Mouse (Mus musculus) liver, adult 2 months (tissue): ENCODE data around the gene Cmip. TPM values are rescaled to one million over a fixed set of nuclear protein-coding genes. Genes with fewer than 3 reads are reported as not detected.
A peak's percentile ranks its signal among the peaks of the same experiment; 100 is the strongest.

ENCODE experiments used
- DNase-seq: peaks from one replicate; pipeline ENCODE4 v3.0.0-alpha.2; 2011; ENCODE audit warnings: low read depth, low spot score; ENCODE audit errors: extremely low read depth
- H3K27ac ChIP-seq: fragments of 200-500 bp; replicated peaks from 2 replicates; pipeline ENCODE4 v1.5.1; 2012; ENCODE audit warnings: low read depth, mild to moderate bottlenecking, control low read depth, inconsistent platforms, low read length; ENCODE audit not compliant: insufficient read depth
- H3K27me3 ChIP-seq: fragments of 200-500 bp; 2 replicates; pipeline ENCODE4 v1.6.1; 2012; ENCODE audit warnings: mild to moderate bottlenecking, moderate library complexity, low read length, inconsistent platforms; ENCODE audit not compliant: control insufficient read depth, insufficient read depth
- H3K36me3 ChIP-seq: fragments of 200-500 bp; 2 replicates; pipeline ENCODE4 v1.6.1; 2012; ENCODE audit warnings: low read length, inconsistent platforms; ENCODE audit not compliant: control insufficient read depth, insufficient read depth
- H3K4me1 ChIP-seq: fragments of 200-500 bp; 2 replicates; pipeline ENCODE4 v1.6.1; 2011; ENCODE audit warnings: low read length; ENCODE audit not compliant: control insufficient read depth, insufficient read depth
- H3K4me3 ChIP-seq: fragments of 200-500 bp; 2 replicates; pipeline ENCODE4 v1.5.1; 2011; ENCODE audit warnings: low read depth, mild to moderate bottlenecking, control low read depth, low read length, moderate library complexity; ENCODE audit not compliant: insufficient read depth
- H3K79me2 ChIP-seq: fragments of 200-500 bp; 2 replicates; pipeline ENCODE4 v1.6.1; 2012; ENCODE audit warnings: inconsistent platforms, mild to moderate bottlenecking, low read length, moderate library complexity; ENCODE audit not compliant: control insufficient read depth, insufficient read depth
- H3K9ac ChIP-seq: fragments of 200-500 bp; 2 replicates; pipeline ENCODE4 v1.6.1; 2012; ENCODE audit warnings: low read depth, mild to moderate bottlenecking, control low read depth, inconsistent platforms, low read length
- CTCF ChIP-seq: fragments of 200-500 bp; IDR thresholded peaks from 2 replicates; pipeline ENCODE4 v1.5.1; 2011; ENCODE audit warnings: low read depth, low read length, control low read depth
- POLR2A ChIP-seq: fragments of 200-500 bp; IDR thresholded peaks from 2 replicates; pipeline ENCODE4 v1.6.1; 2011; ENCODE audit warnings: low read length, control low read depth; ENCODE audit not compliant: insufficient read depth; ENCODE audit errors: extremely low read depth
- WGBS: fragments of 180-500 bp; shearing (Covaris S2); methylation state at CpG from one replicate; pipeline ENCODE4 v1.1.7; 2018; 5-methylcytosine and 5-hydroxymethylcytosine counted together
- polyA plus RNA-seq: library from polyadenylated mRNA; depleted of rRNA; stranded (reverse); fragments of >200 nt; gene quantifications from 2 replicates; pipeline ENCODE4 v1.2.3, GENCODE M21; 2012
- total RNA-seq: library from RNA; depleted of rRNA; stranded (reverse); fragments of >200 nt; gene quantifications from 2 replicates; pipeline ENCODE4 v1.2.3, GENCODE M21; 2014

Cmip gene
- total and polyA plus RNA-seq, 2 experiments = 8.8 to 21.0 TPM

GRCm38 (mm10) chr8:117309653-117310274 lies 52.9 kb downstream of the Cmip start:
- no peak overlapping the region for H3K4me3 ChIP-seq
- no peak overlapping the region for H3K27ac ChIP-seq
- no peak for TF ChIP-seq POLR2A
- no peak for TF ChIP-seq CTCF
- no peak for DNase-seq
- peaks cover 28% of the 10 kb centered on the region for H3K4me1 ChIP-seq
- H3K36me3 ChIP-seq = no peaks in the 10 kb centered on the region
- WGBS = 82% methylated on average over 12 of the region's 12 CpGs
- no peak overlapping the region for H3K9ac ChIP-seq
- peaks cover 56% of the 10 kb centered on the region for H3K79me2 ChIP-seq
- H3K27me3 ChIP-seq = no peaks in the 10 kb centered on the region

GRCm38 (mm10) chr8:117310961-117311561 lies 54.2 kb downstream of the Cmip start:
- Histone ChIP-seq H3K27ac (no peak overlapping the region), H3K4me1 (peaks cover 29% of the 10 kb centered on the region), H3K27me3 (no peaks in the 10 kb centered on the region), H3K9ac (no peak overlapping the region), H3K4me3 (no peak overlapping the region), H3K79me2 (peaks cover 60% of the 10 kb centered on the region), H3K36me3 (no peaks in the 10 kb centered on the region)
- TF ChIP-seq POLR2A = no peak
- no peak for TF ChIP-seq CTCF
- no peak for DNase-seq
- whole genome bisulfite sequencing = 80% methylated on average over 8 of the region's 8 CpGs

GRCm38 (mm10) chr8:117314308-117314953 lies 57.6 kb downstream of the Cmip start:
- DNase-seq = peak; percentile 50
- Histone ChIP-seq H3K27ac (no peak overlapping the region), H3K79me2 (peaks cover 60% of the 10 kb centered on the region; the same call in 1 of the 2 replicates), H3K27me3 (no peaks in the 10 kb centered on the region), H3K4me1 (peaks cover 21% of the 10 kb centered on the region), H3K4me3 (no peak overlapping the region), H3K9ac (no peak overlapping the region), H3K36me3 (no peaks in the 10 kb centered on the region)
- 28% methylated on average over 8 of the region's 8 CpGs for WGBS
- TF ChIP-seq CTCF = no peak
- TF ChIP-seq POLR2A = no peak

GRCm38 (mm10) chr8:117315727-117316126 lies 58.9 kb downstream of the Cmip start:
- no peak for DNase-seq
- Histone ChIP-seq H3K27ac (no peak overlapping the region), H3K27me3 (no peaks in the 10 kb centered on the region), H3K4me3 (no peak overlapping the region), H3K9ac (no peak overlapping the region), H3K4me1 (peaks cover 26% of the 10 kb centered on the region), H3K79me2 (peaks cover 59% of the 10 kb centered on the region; the same call in 1 of the 2 replicates), H3K36me3 (no peaks in the 10 kb centered on the region)
- 95% methylated on average over 16 of the region's 16 CpGs for WGBS
- no peak for TF ChIP-seq CTCF
- TF ChIP-seq POLR2A = no peak

- no peaks in the 10 kb centered on the region for H3K27me3 ChIP-seq
- peaks cover 34% of the 10 kb centered on the region for H3K4me1 ChIP-seq
- DNase-seq = peak; percentile 97
- TF ChIP-seq POLR2A (no peak), CTCF (no peak)
- H3K27ac ChIP-seq = peak overlapping the region; percentile 61
- H3K36me3 ChIP-seq = no peaks in the 10 kb centered on the region
- H3K4me3 ChIP-seq = no peak overlapping the region
- no peak overlapping the region for H3K9ac ChIP-seq
- WGBS = 32% methylated on average over 8 of the region's 8 CpGs
- H3K79me2 ChIP-seq = peaks cover 49% of the 10 kb centered on the region; the same call in 1 of the 2 replicates
Measured at GRCm38 (mm10) chr8:117317478-117317877, 60.6 kb downstream of the Cmip start.
